Mouse (Mus musculus): ENCODE results near the gene Bdh2. TPM values are rescaled to one million over a fixed set of nuclear protein-coding genes. Genes with fewer than 3 reads are reported as not detected.

The Bdh2 gene
- total RNA-seq (2014; fragmentation: Nextera tagmentation) (not detected in 2 replicates), total RNA-seq (2017) (not detected in 2 replicates)

GRCm38 (mm10) chr3:135280669-135281415 is at the start of gene Bdh2:
Gene Bdh2, plus strand, starts transcription at chr3:135281221.
- peak; percentile 92 for ATAC-seq (replicated peaks; ENCODE audit: low FRiP score, low TSS enrichment, poor library complexity, severe bottlenecking)

GRCm38 (mm10) chr3:135232058-135232457 is 49.0 kb upstream of the Bdh2 start:
- ATAC-seq (replicated peaks; ENCODE audit: low FRiP score, low TSS enrichment, poor library complexity, severe bottlenecking): no peak

DNA sequence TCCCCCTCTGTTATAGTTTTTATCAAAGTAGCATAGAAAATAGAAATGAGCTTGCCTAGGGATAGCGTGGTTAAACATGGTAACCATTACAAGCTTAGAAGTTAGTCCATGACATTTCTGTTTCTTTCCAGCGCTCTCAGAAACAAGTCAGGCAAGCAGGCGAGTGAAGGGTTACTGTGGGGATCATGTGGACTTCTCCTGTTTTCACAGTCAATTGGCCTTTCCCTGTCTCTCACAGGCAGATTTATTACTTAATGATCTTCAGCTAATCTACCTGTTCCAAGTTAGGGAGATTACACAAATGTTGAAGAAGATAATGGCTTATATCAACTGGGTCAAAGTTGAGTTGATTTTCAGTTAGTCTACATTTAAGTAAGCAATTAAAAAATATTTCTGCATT is 48.6 kb upstream of the Bdh2 start:
- no peak for ATAC-seq (replicated peaks; ENCODE audit: low FRiP score, low TSS enrichment, poor library complexity, severe bottlenecking)

DNA sequence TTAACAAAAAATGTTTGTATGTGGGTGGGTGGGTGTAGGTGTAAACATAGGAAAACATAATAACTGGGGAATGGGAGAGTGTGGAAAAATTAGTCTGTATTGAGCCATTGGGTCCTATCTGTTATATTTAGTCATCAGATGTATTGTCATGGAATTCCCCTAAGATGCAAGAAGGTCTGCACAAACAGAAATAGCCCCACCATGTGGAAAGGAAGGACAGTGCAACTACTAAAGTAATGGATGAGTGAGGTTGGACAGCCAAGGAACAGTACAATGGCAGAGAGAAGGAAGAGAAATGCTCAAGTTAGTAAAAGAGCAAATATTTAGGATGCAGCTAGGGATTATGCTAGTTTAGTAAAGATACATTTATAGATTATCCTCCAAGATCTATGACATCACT is 35.3 kb upstream of the Bdh2 start:
- peak; percentile 74; the same call in 1 of the 2 replicates for ATAC-seq (replicated peaks; ENCODE audit: low FRiP score, low TSS enrichment, poor library complexity, severe bottlenecking)

GRCm38 (mm10) chr3:135246828-135247227 is 34.2 kb upstream of the Bdh2 start:
- no peak for ATAC-seq (replicated peaks; ENCODE audit: low FRiP score, low TSS enrichment, poor library complexity, severe bottlenecking)

DNA sequence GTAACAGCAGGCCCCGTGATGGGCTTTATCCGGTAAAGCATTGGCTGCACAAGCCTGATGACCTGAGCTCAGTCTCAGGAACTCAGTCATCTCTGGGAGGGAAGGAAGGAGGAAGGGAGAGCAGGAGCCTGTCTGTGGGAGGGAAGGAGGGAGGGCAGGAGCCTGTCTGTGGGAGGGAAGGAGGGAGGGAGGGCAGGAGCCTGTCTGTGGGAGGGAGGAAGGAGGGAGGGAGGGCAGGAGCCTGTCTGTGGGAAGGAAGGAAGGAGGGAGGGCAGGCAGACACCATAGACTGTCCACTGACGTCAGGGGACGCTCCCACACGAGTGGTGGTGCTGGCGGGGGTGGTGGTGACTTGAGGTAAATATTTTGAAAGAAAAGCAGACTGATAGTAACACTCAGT is 31.9 kb upstream of the Bdh2 start:
- peak; percentile 86 for ATAC-seq (replicated peaks; ENCODE audit: low FRiP score, low TSS enrichment, poor library complexity, severe bottlenecking)

DNA sequence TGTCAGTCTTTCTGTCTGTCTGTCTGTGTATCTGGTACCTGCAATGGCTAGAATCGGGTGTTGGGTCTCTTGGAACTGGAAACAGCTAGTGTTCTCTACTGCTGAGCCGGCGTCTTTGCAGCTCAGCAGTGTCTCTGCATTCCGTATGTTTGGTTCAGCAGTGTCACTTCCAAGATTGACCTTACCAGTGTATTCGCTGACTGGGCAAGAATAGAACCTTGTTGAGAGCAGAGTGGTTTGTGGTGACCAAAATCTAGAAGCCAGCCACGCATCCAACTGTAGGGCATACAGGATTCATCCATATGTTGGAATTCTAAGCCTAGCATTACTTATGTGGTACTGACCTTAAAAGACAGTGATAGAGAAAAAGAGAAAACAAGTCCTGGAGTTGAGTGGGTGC is 29.2 kb upstream of the Bdh2 start:
- ATAC-seq (replicated peaks; ENCODE audit: low FRiP score, low TSS enrichment, poor library complexity, severe bottlenecking): no peak

DNA sequence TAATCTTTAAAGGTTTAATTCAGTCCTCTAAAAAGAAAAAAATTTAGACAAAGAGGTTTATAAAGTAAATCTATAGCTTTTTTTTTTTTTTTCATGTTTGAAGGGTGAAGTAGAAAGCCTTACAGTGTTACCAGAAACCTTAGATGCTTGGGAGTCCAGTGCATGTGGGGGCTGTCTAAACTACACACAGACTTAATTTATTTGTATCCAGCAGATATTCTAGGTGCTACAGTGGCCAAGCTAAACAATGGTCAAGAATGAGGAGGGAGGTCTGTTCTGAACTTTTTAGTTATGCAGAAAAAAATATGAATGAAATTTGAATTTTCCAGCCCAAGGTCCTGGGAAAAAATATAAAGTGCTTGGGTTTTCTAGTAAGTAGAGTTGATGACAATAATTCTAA is 26.2 kb upstream of the Bdh2 start:
- no peak for ATAC-seq (replicated peaks; ENCODE audit: low FRiP score, low TSS enrichment, poor library complexity, severe bottlenecking)

- no peak for ATAC-seq (replicated peaks; ENCODE audit: low FRiP score, low TSS enrichment, poor library complexity, severe bottlenecking)
These were observed 22.1 kb upstream of the Bdh2 start for GRCm38 (mm10) chr3:135258919-135259318.

GRCm38 (mm10) chr3:135260233-135260632 is 20.8 kb upstream of the Bdh2 start:
- ATAC-seq (replicated peaks; ENCODE audit: low FRiP score, low TSS enrichment, poor library complexity, severe bottlenecking): no peak

- ATAC-seq (replicated peaks; ENCODE audit: low FRiP score, low TSS enrichment, poor library complexity, severe bottlenecking): no peak
These were observed 12.4 kb upstream of the Bdh2 start for GRCm38 (mm10) chr3:135268616-135269015.

DNA sequence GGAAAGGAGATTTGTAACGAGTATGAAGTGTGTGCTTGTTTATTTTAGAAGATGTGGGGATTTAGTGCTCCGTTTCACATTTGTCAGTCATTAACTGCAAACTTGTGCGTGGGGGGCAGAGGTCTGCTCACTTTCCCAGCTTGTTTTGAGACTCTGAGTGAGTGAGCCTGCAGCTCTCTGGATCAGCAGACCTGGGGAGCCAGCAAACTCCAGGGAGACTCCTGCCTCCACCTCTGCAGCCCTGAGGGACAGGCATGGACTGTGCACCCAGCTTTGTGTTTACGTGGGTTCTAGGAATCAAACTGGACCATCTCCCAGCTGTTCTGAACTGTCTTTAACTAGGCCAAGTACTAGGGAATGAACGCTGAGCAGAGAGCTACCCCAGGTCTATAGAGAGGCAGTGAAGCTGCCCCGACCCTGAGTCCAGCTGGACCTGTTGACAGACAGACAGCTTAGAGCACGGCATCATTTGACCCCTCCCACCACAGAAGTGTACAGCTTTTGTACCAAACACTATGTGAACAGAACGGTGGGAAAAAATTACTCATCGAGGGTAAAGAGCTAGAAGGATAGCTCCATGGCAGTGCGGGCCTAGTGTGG is 11.5 kb upstream of the Bdh2 start:
- no peak for ATAC-seq (replicated peaks; ENCODE audit: low FRiP score, low TSS enrichment, poor library complexity, severe bottlenecking)

GRCm38 (mm10) chr3:135272627-135273026 is 8.4 kb upstream of the Bdh2 start:
- no peak for ATAC-seq (replicated peaks; ENCODE audit: low FRiP score, low TSS enrichment, poor library complexity, severe bottlenecking)

GRCm38 (mm10) chr3:135273047-135273446 is 8.0 kb upstream of the Bdh2 start:
- no peak for ATAC-seq (replicated peaks; ENCODE audit: low FRiP score, low TSS enrichment, poor library complexity, severe bottlenecking)

GRCm38 (mm10) chr3:135280160-135280559 is 861 bp upstream of the Bdh2 start:
- no peak for ATAC-seq (replicated peaks; ENCODE audit: low FRiP score, low TSS enrichment, poor library complexity, severe bottlenecking)

- ATAC-seq (replicated peaks; ENCODE audit: low FRiP score, low TSS enrichment, poor library complexity, severe bottlenecking): no peak
These were observed 680 bp downstream of the Bdh2 start for GRCm38 (mm10) chr3:135281701-135282100.

DNA sequence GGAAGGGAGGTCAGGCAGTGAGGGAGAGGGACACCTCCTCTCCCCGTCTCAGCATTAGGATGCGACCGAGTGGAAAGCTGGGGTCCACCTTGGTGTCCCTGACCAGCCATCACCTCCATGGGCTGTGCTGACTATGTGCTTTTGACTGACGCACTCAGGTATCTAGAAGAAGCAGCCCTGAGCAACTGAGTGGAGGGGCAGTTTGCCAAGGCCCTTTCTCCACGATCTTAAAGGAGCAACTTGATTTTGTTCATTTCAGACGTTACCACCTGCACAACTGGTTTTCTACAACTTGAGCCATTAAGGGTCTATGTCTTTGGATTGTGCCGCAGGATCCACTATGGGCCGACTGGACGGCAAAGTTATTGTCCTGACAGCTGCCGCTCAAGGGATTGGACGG is 4.2 kb downstream of the Bdh2 start:
- no peak for ATAC-seq (replicated peaks; ENCODE audit: low FRiP score, low TSS enrichment, poor library complexity, severe bottlenecking)

GRCm38 (mm10) chr3:135285807-135286206 is 4.8 kb downstream of the Bdh2 start:
- no peak for ATAC-seq (replicated peaks; ENCODE audit: low FRiP score, low TSS enrichment, poor library complexity, severe bottlenecking)

DNA sequence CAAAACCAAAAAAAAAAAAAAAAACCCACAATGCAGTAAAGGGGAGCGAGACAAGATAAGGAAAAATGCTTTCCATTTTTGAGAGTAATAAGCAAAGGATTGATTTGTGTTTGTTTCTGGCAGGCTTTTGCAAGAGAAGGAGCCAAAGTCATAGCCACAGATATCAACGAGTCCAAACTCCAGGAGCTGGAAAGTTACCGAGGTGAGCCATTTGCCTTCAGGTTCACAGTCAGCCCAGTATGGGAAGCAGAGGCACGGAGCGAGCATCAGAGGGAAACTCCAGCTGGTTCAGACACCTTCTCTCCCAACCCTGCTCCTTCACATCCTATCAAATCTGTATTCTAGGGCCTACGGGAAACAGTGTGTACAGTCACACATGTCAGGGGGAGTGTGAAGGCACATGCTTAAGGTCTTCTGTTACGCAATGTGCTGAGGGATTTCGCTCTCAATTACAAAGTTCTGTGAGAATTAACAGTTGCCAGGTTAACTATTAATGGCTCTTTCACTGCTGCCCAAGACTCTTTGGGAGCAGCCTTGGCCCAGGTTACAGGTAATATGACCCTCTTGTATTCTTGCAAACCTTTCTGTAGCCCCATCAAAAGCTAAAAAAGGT is 7.2 kb downstream of the Bdh2 start:
- no peak for ATAC-seq (replicated peaks; ENCODE audit: low FRiP score, low TSS enrichment, poor library complexity, severe bottlenecking)

DNA sequence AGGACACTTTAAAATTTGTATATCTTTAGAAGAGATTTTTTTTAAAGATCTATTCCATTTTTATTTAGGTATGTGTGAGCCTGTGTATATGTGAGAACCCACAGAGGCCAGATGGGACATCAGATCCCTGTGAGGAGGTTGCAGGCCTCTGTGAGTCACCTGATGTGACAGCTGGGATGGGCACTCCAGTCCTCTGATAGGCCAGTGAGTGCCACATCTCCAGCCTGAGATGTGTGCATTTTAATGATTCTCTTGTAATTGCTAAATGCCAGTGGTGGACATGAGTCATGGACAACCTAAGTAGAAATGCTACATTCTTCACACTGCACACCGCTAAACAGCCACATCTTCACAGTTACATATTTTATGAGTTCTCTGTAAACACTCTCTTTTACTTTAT is 8.1 kb downstream of the Bdh2 start:
- ATAC-seq (replicated peaks; ENCODE audit: low FRiP score, low TSS enrichment, poor library complexity, severe bottlenecking): no peak

Measured in megakaryocyte-erythroid progenitor cell, adult 5-6 weeks (primary cell).